Mouse (Mus musculus) cerebellum, adult 2 months (tissue): ENCODE measurements around the gene Wnk4.

Source experiments
- CTCF ChIP-seq: fragments of 200-500 bp; IDR thresholded peaks from 2 replicates; pipeline ENCODE4 v1.5.1; 2011; ENCODE audit warnings: low read depth, mild to moderate bottlenecking, control low read depth, low read length, moderate library complexity, borderline replicate concordance; ENCODE audit not compliant: insufficient read depth
- POLR2A ChIP-seq: fragments of 200-500 bp; IDR thresholded peaks from 2 replicates; pipeline ENCODE4 v1.6.1; 2011; ENCODE audit warnings: low read length, control low read depth, borderline replicate concordance; ENCODE audit not compliant: insufficient read depth

DNA sequence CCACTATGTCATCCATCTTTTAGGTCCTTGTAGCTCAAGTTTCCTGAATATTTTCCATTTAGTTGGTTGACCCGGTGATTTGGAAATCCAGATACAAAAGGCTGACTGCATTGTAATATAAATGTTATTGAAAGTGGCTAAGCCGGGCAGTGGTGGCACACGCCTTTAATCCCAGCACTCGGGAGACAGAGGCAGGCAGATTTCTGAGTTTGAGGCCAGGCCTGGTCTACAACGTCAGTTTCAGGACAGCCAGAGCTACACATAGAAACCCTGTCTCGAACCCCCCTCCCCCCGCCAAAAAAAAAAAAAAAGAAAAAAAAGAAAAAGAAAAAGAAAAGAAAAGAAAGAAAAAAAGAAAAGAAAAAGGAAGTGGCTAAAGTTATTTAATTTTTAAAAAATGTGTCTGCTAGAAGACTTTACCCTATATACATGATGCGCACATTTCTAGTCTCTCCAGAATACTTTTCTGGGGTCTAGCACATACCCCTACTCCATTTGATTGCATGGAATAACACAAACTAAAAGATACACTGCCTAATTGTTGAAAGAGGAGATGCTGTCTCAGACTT is 54.8 kb downstream of the Wnk4 start:
- TF ChIP-seq POLR2A (no peak), CTCF (no peak)
